Mouse (Mus musculus) embryonic fibroblast, embryonic 13.5 days (primary cell): Measurements from ENCODE around the gene Tnn.

Experiments
- CTCF ChIP-seq: IDR thresholded peaks from 2 replicates; pipeline ENCODE4 v1.5.1; 2011; ENCODE audit warnings: mild to moderate bottlenecking, control low read depth, low read length, moderate library complexity, borderline replicate concordance; ENCODE audit not compliant: insufficient read depth
- POLR2A ChIP-seq: IDR thresholded peaks from 2 replicates; pipeline ENCODE4 v1.6.1; 2011; ENCODE audit warnings: low read depth, mild to moderate bottlenecking, control low read depth, low read length, moderate library complexity

GRCm38 (mm10) chr1:160150726-160151125 is 2.7 kb downstream of the Tnn start:
- TF ChIP-seq CTCF = no peak
- no peak for TF ChIP-seq POLR2A
